Mouse (Mus musculus): ENCODE results near the gene P2ry6. TPM values are rescaled to one million over a fixed set of nuclear protein-coding genes. Genes with fewer than 3 reads are reported as not detected.

Gene P2ry6
- total and polyA plus RNA-seq, 2 experiments from 2014 or later, result 3.5 to 4.5 TPM

GRCm38 (mm10) chr7:100908061-100908460 is 66.4 kb downstream of the P2ry6 start:
- TF ChIP-seq EP300 (IDR thresholded peaks at IDR 0.05; ENCODE audit: low read depth), result no peak
- no peak for TF ChIP-seq CTCF (IDR thresholded peaks at IDR 0.05; ENCODE audit: low read depth)
- no peaks in the 10 kb centered on the region for H3K27me3 ChIP-seq (ENCODE audit: control insufficient read depth, insufficient read depth, low read length)
- H3K9ac ChIP-seq (replicated peaks; ENCODE audit: low read depth, low read length), result no peak overlapping the region
- H3K9me3 ChIP-seq (replicated peaks; ENCODE audit: control insufficient read depth, low read length), result no peaks in the 10 kb centered on the region
- H3K27ac ChIP-seq (ENCODE audit: low read depth), result peak overlapping the region; percentile 62
- H3K36me3 ChIP-seq (replicated peaks; ENCODE audit: control insufficient read depth, insufficient read depth, low read length), result no peaks in the 10 kb centered on the region
- WGBS, result 74% methylated on average over 8 of the region's 8 CpGs
- H3K4me3 ChIP-seq (ENCODE audit: low read depth, low read length), result no peak overlapping the region
- ATAC-seq (ENCODE audit: insufficient read depth, low read depth), result no peak
- peak; percentile 5 for DNase-seq (ENCODE audit: low spot score)
- 0 out of 2 replicates have a peak overlapping the region, but pooled peaks have one; percentile 5 for H3K4me2 ChIP-seq (ENCODE audit: low read depth, low read length)
- H3K4me1 ChIP-seq (ENCODE audit: control insufficient read depth, insufficient read depth), result peaks cover 30% of the 10 kb centered on the region

DNA sequence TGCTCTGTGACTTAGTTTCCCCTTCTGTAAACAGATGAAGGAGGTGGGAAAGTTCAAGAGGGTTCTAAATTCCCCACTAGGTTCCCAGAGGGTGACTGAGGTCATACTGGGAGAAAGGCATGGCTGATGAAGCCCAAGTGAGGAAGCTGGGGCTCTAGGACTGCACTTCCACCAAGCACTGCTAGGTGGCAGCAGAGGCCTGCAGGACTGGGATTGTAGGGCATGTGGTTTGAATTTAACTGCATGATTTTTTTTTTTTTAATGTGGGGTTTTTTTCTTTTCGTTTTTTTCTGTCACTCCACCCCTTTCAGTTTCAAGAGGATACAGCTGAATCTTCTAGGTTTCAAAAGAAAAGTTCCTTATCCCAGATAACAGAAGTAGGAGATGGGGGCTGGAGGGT is 67.2 kb downstream of the P2ry6 start:
- WGBS, result 0% methylated on average over 1 of the region's 1 CpGs
- H3K36me3 ChIP-seq (replicated peaks; ENCODE audit: control insufficient read depth, insufficient read depth, low read length), result no peaks in the 10 kb centered on the region
- H3K9me3 ChIP-seq (replicated peaks; ENCODE audit: control insufficient read depth, low read length), result no peaks in the 10 kb centered on the region
- H3K27me3 ChIP-seq (ENCODE audit: control insufficient read depth, insufficient read depth, low read length), result no peaks in the 10 kb centered on the region
- DNase-seq (ENCODE audit: low spot score) (peak; percentile 82), ATAC-seq (ENCODE audit: insufficient read depth, low read depth) (no peak)
- H3K4me2 ChIP-seq (ENCODE audit: low read depth, low read length), result no peak overlapping the region
- no peak overlapping the region for H3K9ac ChIP-seq (replicated peaks; ENCODE audit: low read depth, low read length)
- TF ChIP-seq EP300 (IDR thresholded peaks at IDR 0.05; ENCODE audit: low read depth), result no peak; the same call in 1 of the 2 replicates
- peak; percentile 95 for TF ChIP-seq CTCF (IDR thresholded peaks at IDR 0.05; ENCODE audit: low read depth)
- H3K4me3 ChIP-seq (ENCODE audit: low read depth, low read length), result no peak overlapping the region
- H3K27ac ChIP-seq (ENCODE audit: low read depth), result peak overlapping the region; percentile 62
- peaks cover 27% of the 10 kb centered on the region for H3K4me1 ChIP-seq (ENCODE audit: control insufficient read depth, insufficient read depth)

GRCm38 (mm10) chr7:100906029-100906789 is 68.2 kb downstream of the P2ry6 start:
- no peaks in the 10 kb centered on the region for H3K27me3 ChIP-seq (ENCODE audit: control insufficient read depth, insufficient read depth, low read length)
- H3K36me3 ChIP-seq (replicated peaks; ENCODE audit: control insufficient read depth, insufficient read depth, low read length), result no peaks in the 10 kb centered on the region
- ATAC-seq (ENCODE audit: insufficient read depth, low read depth) (no peak), DNase-seq (ENCODE audit: low spot score) (no peak)
- peaks cover 17% of the 10 kb centered on the region for H3K4me1 ChIP-seq (ENCODE audit: control insufficient read depth, insufficient read depth)
- no peaks in the 10 kb centered on the region for H3K9me3 ChIP-seq (replicated peaks; ENCODE audit: control insufficient read depth, low read length)
- H3K9ac ChIP-seq (replicated peaks; ENCODE audit: low read depth, low read length), result no peak overlapping the region
- WGBS, result 86% methylated on average over 10 of the region's 10 CpGs
- no peak overlapping the region for H3K27ac ChIP-seq (ENCODE audit: low read depth)
- no peak overlapping the region for H3K4me2 ChIP-seq (ENCODE audit: low read depth, low read length)
- TF ChIP-seq CTCF (IDR thresholded peaks at IDR 0.05; ENCODE audit: low read depth) (no peak), EP300 (IDR thresholded peaks at IDR 0.05; ENCODE audit: low read depth) (no peak)
- no peak overlapping the region for H3K4me3 ChIP-seq (ENCODE audit: low read depth, low read length)

- DNase-seq (ENCODE audit: low spot score), result no peak
- Histone ChIP-seq H3K4me1 (ENCODE audit: control insufficient read depth, insufficient read depth) (peaks cover 7% of the 10 kb centered on the region), H3K4me3 (ENCODE audit: low read depth, low read length) (no peak overlapping the region), H3K36me3 (replicated peaks; ENCODE audit: control insufficient read depth, insufficient read depth, low read length) (no peaks in the 10 kb centered on the region), H3K4me2 (ENCODE audit: low read depth, low read length) (no peak overlapping the region), H3K9me3 (replicated peaks; ENCODE audit: control insufficient read depth, low read length) (no peaks in the 10 kb centered on the region), H3K9ac (replicated peaks; ENCODE audit: low read depth, low read length) (no peak overlapping the region), H3K27me3 (ENCODE audit: control insufficient read depth, insufficient read depth, low read length) (no peaks in the 10 kb centered on the region), H3K27ac (ENCODE audit: low read depth) (no peak overlapping the region)
- ATAC-seq (ENCODE audit: insufficient read depth, low read depth), result no peak
- WGBS, result 65% methylated on average over 7 of the region's 7 CpGs
- TF ChIP-seq EP300 (IDR thresholded peaks at IDR 0.05; ENCODE audit: low read depth) (no peak), CTCF (IDR thresholded peaks at IDR 0.05; ENCODE audit: low read depth) (no peak)
Observed at GRCm38 (mm10) chr7:100905037-100905436, 69.4 kb downstream of the P2ry6 start.

- Histone ChIP-seq H3K4me2 (ENCODE audit: low read depth, low read length) (no peak overlapping the region), H3K27me3 (ENCODE audit: control insufficient read depth, insufficient read depth, low read length) (no peaks in the 10 kb centered on the region), H3K9ac (replicated peaks; ENCODE audit: low read depth, low read length) (no peak overlapping the region), H3K4me1 (ENCODE audit: control insufficient read depth, insufficient read depth) (0 out of 2 replicates have a peak, but pooled peaks cover 3% of the 10 kb centered on the region), H3K4me3 (ENCODE audit: low read depth, low read length) (no peak overlapping the region), H3K9me3 (replicated peaks; ENCODE audit: control insufficient read depth, low read length) (no peaks in the 10 kb centered on the region), H3K27ac (ENCODE audit: low read depth) (no peak overlapping the region), H3K36me3 (replicated peaks; ENCODE audit: control insufficient read depth, insufficient read depth, low read length) (no peaks in the 10 kb centered on the region)
- ATAC-seq (ENCODE audit: insufficient read depth, low read depth), result no peak
- no peak for DNase-seq (ENCODE audit: low spot score)
- WGBS, result 73% methylated on average over 5 of the region's 5 CpGs
- TF ChIP-seq CTCF (IDR thresholded peaks at IDR 0.05; ENCODE audit: low read depth) (no peak), EP300 (IDR thresholded peaks at IDR 0.05; ENCODE audit: low read depth) (no peak)
Observed at GRCm38 (mm10) chr7:100904612-100905011, 69.8 kb downstream of the P2ry6 start.
